Mouse (Mus musculus) heart, adult 2 months (tissue): ENCODE results near the gene Zfp607b. TPM values are rescaled to one million over a fixed set of nuclear protein-coding genes. Genes with fewer than 3 reads are reported as not detected.
A peak's percentile ranks its signal among the peaks of the same experiment; 100 is the strongest.

Experiments used
- DNase-seq, 2 experiments: peaks; one replicate each; pipeline ENCODE4 v3.0.0; 2021
- H3K27ac ChIP-seq: fragments of 200-600 bp; 2 replicates; pipeline ENCODE4 v1.8.1; 2022
- H3K27me3 ChIP-seq: fragments of 200-500 bp; 2 replicates; pipeline ENCODE4 v1.6.1; 2012; ENCODE audit warnings: mild to moderate bottlenecking, low read length, inconsistent platforms, mixed read lengths; ENCODE audit not compliant: control insufficient read depth, insufficient read depth
- H3K36me3 ChIP-seq: fragments of 200-500 bp; 2 replicates; pipeline ENCODE4 v1.6.1; 2012; ENCODE audit warnings: low read length, inconsistent platforms; ENCODE audit not compliant: control insufficient read depth, insufficient read depth
- H3K4me1 ChIP-seq: fragments of 200-500 bp; 2 replicates; pipeline ENCODE4 v1.6.1; 2011; ENCODE audit warnings: low read length; ENCODE audit not compliant: control insufficient read depth, insufficient read depth
- H3K4me3 ChIP-seq: fragments of 200-600 bp; 2 replicates; pipeline ENCODE4 v1.8.1; 2022
- H3K79me2 ChIP-seq: fragments of 200-500 bp; replicated peaks from 2 replicates; pipeline ENCODE4 v1.6.1; 2012; ENCODE audit warnings: mild to moderate bottlenecking, inconsistent platforms, low read length, moderate library complexity, mixed read lengths; ENCODE audit not compliant: control insufficient read depth, insufficient read depth
- H3K9ac ChIP-seq: fragments of 200-500 bp; 2 replicates; pipeline ENCODE4 v1.6.1; 2012; ENCODE audit warnings: low read depth, mild to moderate bottlenecking, control low read depth, inconsistent platforms, low read length, mixed read lengths
- CTCF ChIP-seq: fragments of 200-600 bp; IDR thresholded peaks from 2 replicates; pipeline ENCODE4 v1.8.1; 2022; ENCODE audit warnings: antibody characterized with exemption, mild to moderate bottlenecking, moderate library complexity
- EP300 ChIP-seq: fragments of 200-500 bp; IDR thresholded peaks from 2 replicates; pipeline ENCODE4 v1.6.1; 2011; ENCODE audit warnings: low read depth, low read length, control low read depth; ENCODE audit not compliant: insufficient read depth
- POLR2A ChIP-seq: fragments of 200-500 bp; IDR thresholded peaks from 2 replicates; pipeline ENCODE4 v1.6.1; 2011; ENCODE audit warnings: mild to moderate bottlenecking, low read depth, low read length, control low read depth; ENCODE audit not compliant: insufficient read depth
- WGBS: fragments of 180-500 bp; shearing (Covaris S2); methylation state at CpG from one replicate; pipeline ENCODE4 v1.1.7; 2018; 5-methylcytosine and 5-hydroxymethylcytosine counted together
- intact Hi-C: fragments of 180-260 bp; cut with DNase I; formaldehyde crosslinking; loops from one replicate; pipeline ENCODE4 v1.15.1; 2025
- long read RNA-seq: library from polyadenylated mRNA; stranded (forward); transcript quantifications from one replicate; pipeline ENCODE4 v2.0.0, GENCODE M21; 2021
- polyA plus RNA-seq: library from polyadenylated mRNA; depleted of rRNA; stranded (reverse); fragments of >200 nt; gene quantifications from 2 replicates; pipeline ENCODE4 v1.2.3, GENCODE M21; 2012; rRNA removed
- total RNA-seq, 2 experiments: library from RNA; stranded (reverse); gene quantifications; 2 replicates each; pipeline ENCODE4 v1.2.3; 2021

Zfp607b gene
- under 1 TPM; 0.42 to 0.52 TPM for total RNA-seq
- 0.18 and 0.20 TPM in 2 replicates for polyA plus RNA-seq
- long read RNA-seq, full-length matches to known transcripts, result 1 of 2 reads
- long read RNA-seq, partial matches to known transcripts, result 0 of 2 reads
- long read RNA-seq, other reads (novel, unspliced or antisense), result 1 of 2 reads

- Histone ChIP-seq H3K4me1 (no peaks in the 10 kb centered on the region; the same call in 1 of the 2 replicates), H3K36me3 (no peaks in the 10 kb centered on the region), H3K27ac (peak within 1 kb of the TSS; percentile 47), H3K4me3 (peak within 1 kb of the TSS; percentile 58), H3K79me2 (no peaks in the 10 kb centered on the region), H3K9ac (peak within 1 kb of the TSS; percentile 35), H3K27me3 (no peaks in the 10 kb centered on the region)
- WGBS, result under 1% methylated on average over 19 of the region's 19 CpGs
- no peak for TF ChIP-seq CTCF
- TF ChIP-seq POLR2A, result peak; percentile 74
- TF ChIP-seq EP300, result peak; percentile 57; the same call in 1 of the 2 replicates
- peak; percentile 85 to 95 for DNase-seq
- intact Hi-C loops, result loop anchor here (2.0 to 5.0 kb wide), 4 partner anchors 14 to 557 kb away; partner anchors contain the start of genes Akt2, Ltbp4 and Map3k10
Measured at GRCm38 (mm10) chr7:27688815-27689612, at the start of gene Zfp607b. Gene Zfp607b (plus strand): TSS chr7:27689340.

- Histone ChIP-seq H3K79me2 (no peaks in the 10 kb centered on the region), H3K4me3 (no peak overlapping the region), H3K27me3 (no peaks in the 10 kb centered on the region), H3K36me3 (no peaks in the 10 kb centered on the region), H3K27ac (no peak overlapping the region), H3K4me1 (no peaks in the 10 kb centered on the region), H3K9ac (no peak overlapping the region)
- TF ChIP-seq POLR2A, result no peak
- 0 out of 2 replicates have a peak, but pooled peaks have one; percentile 9 for TF ChIP-seq CTCF
- TF ChIP-seq EP300, result no peak
- intact Hi-C loops, result loop anchor here (5.0 kb wide), 1 partner anchor 37 kb away; no protein-coding TSS in a partner anchor
- WGBS, result 34% methylated on average over 1 of the region's 1 CpGs
- DNase-seq, result no peak
Measured at GRCm38 (mm10) chr7:27644471-27644870, 44.7 kb upstream of the Zfp607b start.

DNA sequence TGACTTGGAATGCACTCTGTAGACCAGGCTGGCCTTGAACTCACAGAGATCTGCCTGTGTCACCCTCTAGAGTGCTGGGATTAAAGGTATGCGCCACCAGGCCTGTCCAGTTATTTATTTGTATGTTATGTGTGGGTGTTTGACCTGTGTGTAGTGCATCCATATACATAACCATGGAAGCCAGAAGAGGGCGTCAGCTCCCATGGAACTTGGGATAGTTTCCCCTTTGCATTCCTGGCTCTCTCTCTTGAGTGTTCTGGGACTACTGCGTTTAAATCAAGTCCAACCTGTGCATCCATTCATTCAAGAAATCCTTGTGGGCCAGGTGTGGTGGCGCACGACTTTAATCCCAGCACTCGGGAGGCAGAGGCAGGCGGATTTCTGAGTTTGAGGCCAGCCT lies 42.6 kb upstream of the Zfp607b start:
- intact Hi-C loops, result no loop called here
- Histone ChIP-seq H3K36me3 (no peaks in the 10 kb centered on the region), H3K27me3 (no peaks in the 10 kb centered on the region), H3K79me2 (no peaks in the 10 kb centered on the region), H3K4me1 (no peaks in the 10 kb centered on the region), H3K4me3 (no peak overlapping the region), H3K9ac (no peak overlapping the region), H3K27ac (no peak overlapping the region)
- DNase-seq, result no peak
- 84% methylated on average over 7 of the region's 7 CpGs for WGBS
- TF ChIP-seq EP300 (no peak), CTCF (no peak), POLR2A (no peak)

DNA sequence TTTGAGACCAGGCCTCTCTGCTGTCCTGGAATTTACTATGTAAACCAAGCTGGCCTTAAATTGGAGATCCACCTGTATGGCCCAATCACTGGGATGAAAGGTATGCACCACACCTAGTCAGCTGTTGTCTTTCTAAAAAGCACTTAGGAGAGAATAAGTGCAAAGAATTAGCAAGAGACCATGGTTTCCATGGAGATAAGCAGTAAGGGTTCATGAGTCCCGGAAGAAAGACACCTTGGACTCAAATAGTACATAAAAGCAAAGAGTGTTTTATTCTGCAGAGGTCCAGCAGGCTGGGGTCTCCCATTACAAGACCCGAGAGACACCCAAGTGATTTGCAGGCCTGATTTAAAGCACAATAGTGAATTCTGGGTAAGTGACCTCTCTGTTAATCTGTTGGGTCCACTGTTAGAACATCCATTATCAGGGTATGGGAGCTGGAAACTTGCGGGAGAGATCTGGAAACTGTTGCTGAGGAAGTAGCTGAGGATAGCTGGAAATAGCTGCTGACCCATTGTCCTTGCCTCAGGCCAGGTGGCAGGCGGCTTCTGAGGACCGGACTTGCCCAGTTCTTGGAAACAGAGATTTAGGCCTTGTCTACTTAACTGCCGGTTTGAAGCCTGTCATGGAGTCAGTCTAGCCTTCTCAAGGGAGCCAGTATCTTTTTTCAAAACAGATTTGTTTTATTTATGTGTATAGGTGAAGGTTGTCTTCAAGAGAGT lies 41.7 kb upstream of the Zfp607b start:
- no peak overlapping the region for H3K27ac ChIP-seq
- intact Hi-C loops, result no loop called here
- no peak for DNase-seq
- no peaks in the 10 kb centered on the region for H3K79me2 ChIP-seq
- H3K27me3 ChIP-seq, result no peaks in the 10 kb centered on the region
- TF ChIP-seq CTCF (no peak), POLR2A (no peak), EP300 (no peak)
- 65% methylated on average over 6 of the region's 6 CpGs for WGBS
- H3K4me3 ChIP-seq, result no peak overlapping the region
- no peaks in the 10 kb centered on the region for H3K36me3 ChIP-seq
- no peak overlapping the region for H3K9ac ChIP-seq
- no peaks in the 10 kb centered on the region for H3K4me1 ChIP-seq

DNA sequence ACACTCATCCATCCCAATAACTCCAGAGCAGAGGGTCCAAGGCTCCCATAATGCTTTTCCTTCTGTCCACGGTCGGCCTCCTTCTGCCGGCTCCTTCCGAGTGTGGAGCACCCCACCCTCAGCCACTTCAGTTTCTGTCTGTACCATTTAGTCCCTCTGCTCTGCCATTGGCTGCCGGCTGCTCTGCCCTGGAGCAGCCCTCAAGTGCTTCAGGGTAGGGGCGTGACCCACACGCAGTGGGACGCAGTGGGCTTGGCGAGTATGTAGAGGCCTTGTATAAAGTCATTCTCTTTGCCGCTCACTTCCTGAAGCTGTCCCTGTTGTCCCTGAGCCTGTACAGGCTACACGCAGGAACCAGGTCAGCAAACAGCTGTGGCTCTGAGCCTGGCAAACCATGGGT lies 39.4 kb upstream of the Zfp607b start:
- 76% methylated on average over 11 of the region's 11 CpGs for WGBS
- no peak for DNase-seq
- H3K9ac ChIP-seq, result no peak overlapping the region
- TF ChIP-seq EP300, result no peak
- TF ChIP-seq CTCF, result no peak
- TF ChIP-seq POLR2A, result no peak
- intact Hi-C loops, result loop anchor here (5.0 kb wide), 1 partner anchor 78 kb away; no protein-coding TSS in a partner anchor
- no peaks in the 10 kb centered on the region for H3K36me3 ChIP-seq
- no peaks in the 10 kb centered on the region for H3K79me2 ChIP-seq
- H3K4me3 ChIP-seq, result no peak overlapping the region
- H3K27ac ChIP-seq, result no peak overlapping the region
- H3K27me3 ChIP-seq, result no peaks in the 10 kb centered on the region; the same call in 1 of the 2 replicates
- H3K4me1 ChIP-seq, result no peaks in the 10 kb centered on the region

- no peak overlapping the region for H3K27ac ChIP-seq
- WGBS, result 4% methylated on average over 10 of the region's 10 CpGs
- no peaks in the 10 kb centered on the region for H3K79me2 ChIP-seq
- no peaks in the 10 kb centered on the region; the same call in 1 of the 2 replicates for H3K27me3 ChIP-seq
- H3K4me1 ChIP-seq, result no peaks in the 10 kb centered on the region
- DNase-seq, result peak; percentile 58 to 75
- TF ChIP-seq CTCF, result peak; percentile 95
- TF ChIP-seq POLR2A, result no peak
- no peaks in the 10 kb centered on the region for H3K36me3 ChIP-seq
- no peak overlapping the region for H3K4me3 ChIP-seq
- intact Hi-C loops, result loop anchor here (1.0 to 5.0 kb wide), 2 partner anchors 34 to 76 kb away; no protein-coding TSS in a partner anchor
- H3K9ac ChIP-seq, result no peak overlapping the region
Measured at GRCm38 (mm10) chr7:27650949-27651348, 38.2 kb upstream of the Zfp607b start.
